Mouse (Mus musculus) layer of hippocampus, adult 9-11 months (tissue): Measurements from ENCODE around the gene Zc3h18.

Experiments used
- DNase-seq: peaks from one replicate; pipeline ENCODE4 v3.0.0; 2022

The Zc3h18 gene

GRCm38 (mm10) chr8:122376365-122377231 lies at the start of gene Zc3h18:
Gene Zc3h18, plus strand, starts transcription at chr8:122376609.
- peak; percentile 99 for DNase-seq

GRCm38 (mm10) chr8:122329072-122329471 lies 47.3 kb upstream of the Zc3h18 start:
- no peak for DNase-seq

DNA sequence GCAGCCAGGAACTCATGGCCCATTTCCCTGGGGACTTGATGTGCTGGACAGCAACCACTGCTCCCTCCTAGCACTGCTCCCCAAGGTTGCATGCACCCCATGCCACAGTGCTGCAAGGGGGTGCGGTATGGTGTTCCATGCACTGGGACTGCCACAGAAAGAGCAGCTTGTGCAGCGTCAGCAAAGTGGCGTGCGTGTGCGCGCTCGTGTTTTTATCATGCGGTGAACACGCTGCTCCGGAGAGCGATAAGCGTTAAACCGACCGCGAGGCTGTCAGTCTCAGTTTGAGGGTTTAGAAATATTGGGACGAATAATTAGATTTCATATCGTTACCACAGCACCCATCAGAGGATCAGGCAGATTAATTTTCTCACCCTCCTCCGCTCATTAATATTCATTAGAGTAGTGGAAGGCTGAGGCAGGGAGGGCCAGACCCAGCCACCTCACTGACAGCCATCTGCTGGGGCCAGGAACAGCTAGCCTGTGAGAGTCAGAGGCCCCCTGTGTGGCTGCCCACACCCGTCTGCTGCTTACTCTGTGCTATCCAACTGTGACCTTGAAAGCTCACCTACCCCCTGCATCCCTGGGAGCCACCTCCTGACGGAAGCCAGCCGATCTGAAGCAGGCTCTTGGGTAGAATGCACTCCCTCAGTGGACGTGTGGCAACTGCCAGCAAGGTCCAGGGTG lies 46.7 kb upstream of the Zc3h18 start:
- DNase-seq = no peak

- DNase-seq = no peak
These were observed 45.8 kb upstream of the Zc3h18 start for GRCm38 (mm10) chr8:122330446-122331133.

DNA sequence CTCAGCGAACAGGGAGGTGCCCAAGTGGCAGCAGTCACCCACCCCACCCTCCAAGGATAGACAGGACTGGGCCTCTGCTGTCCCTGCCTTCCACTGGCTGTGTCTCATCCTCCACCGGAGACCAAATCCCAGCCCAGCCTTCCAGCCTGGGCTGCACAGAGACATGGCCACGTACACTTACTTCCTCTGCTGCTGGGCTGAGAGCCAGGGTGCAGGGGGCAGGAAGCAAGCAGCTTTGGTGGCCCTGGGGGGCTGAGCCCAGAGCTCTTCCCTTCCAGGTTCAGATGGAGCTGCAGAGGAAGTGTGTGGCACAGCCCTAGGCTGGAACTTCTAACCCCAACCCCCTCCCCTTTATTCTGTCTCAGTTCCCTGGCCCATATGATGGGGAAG lies 45.3 kb upstream of the Zc3h18 start:
- peak; percentile 66 for DNase-seq

- DNase-seq = peak; percentile 74
These were observed 43.5 kb upstream of the Zc3h18 start for GRCm38 (mm10) chr8:122332753-122333506.

DNA sequence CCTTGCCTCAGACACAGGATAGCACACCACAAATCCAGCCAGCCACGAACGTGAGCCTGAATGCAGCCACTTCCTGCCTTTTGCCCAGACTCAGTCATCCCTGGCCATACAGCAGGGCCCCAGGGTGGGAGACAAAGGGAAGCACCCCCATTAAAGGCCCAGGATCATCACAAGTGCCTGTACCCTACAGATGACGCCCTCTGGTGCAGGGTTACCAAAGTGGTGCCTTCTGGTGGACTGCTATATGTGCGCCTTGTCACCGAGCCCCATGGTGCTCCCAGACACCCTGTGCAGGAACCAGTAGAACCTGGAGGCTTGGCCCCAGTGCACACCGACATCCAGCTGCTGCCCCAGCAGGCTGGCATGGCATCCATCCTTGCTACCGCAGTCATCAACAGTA lies 42.9 kb upstream of the Zc3h18 start:
- no peak for DNase-seq

DNA sequence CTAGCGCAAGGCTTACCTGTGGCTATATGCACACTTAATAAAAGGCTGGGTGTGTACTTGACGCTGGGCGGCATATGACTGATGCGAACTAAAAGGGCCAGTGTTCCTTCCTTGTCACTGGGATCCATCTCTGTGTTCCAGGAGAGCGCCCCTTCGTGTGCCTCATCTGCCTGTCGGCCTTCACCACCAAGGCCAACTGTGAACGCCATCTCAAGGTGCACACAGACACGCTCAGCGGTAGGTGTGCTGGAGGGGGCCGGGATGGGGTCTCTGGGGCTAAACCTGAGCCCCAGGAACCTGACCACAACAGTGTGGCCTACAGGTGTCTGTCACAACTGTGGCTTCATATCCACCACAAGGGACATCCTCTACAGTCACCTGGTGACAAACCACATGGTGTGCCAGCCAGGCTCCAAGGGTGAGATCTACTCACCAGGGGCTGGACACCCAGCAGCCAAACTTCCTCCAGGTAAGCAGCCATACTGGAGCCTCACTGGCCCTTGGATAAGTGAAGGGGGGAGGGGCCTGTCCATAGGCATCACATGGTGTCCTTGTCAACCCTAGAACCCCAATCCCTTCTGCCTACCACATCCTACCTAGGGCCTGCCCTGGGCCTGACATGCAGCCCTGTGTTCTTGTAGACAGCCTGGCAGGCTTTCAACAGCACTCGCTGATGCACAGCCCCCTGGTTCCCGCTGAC lies 41.5 kb upstream of the Zc3h18 start:
- no peak for DNase-seq

DNA sequence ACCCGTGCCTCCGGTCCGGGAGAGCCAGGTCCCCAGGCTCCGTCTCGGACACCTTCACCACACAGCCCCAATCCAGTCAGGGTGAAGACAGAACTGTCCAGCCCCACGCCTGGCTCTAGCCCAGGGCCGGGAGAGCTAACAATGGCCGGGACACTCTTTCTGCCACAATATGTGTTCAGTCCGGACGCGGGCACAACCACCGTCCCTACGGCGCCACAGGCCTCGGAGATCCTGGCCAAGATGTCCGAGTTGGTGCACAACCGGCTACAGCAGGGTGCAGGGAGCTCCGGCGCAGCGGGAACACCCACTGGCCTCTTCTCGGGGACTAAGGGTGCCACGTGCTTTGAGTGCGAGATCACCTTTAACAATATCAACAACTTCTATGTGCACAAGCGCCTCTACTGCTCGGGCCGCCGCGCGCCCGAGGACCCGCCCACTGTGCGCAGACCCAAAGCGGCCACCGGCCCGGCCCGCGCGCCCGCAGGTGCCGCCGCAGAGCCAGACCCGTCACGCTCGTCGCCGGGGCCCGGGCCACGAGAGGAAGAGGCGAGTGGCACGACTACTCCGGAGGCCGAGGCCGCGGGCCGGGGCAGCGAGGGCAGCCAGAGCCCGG lies 40.7 kb upstream of the Zc3h18 start:
- DNase-seq = no peak

DNA sequence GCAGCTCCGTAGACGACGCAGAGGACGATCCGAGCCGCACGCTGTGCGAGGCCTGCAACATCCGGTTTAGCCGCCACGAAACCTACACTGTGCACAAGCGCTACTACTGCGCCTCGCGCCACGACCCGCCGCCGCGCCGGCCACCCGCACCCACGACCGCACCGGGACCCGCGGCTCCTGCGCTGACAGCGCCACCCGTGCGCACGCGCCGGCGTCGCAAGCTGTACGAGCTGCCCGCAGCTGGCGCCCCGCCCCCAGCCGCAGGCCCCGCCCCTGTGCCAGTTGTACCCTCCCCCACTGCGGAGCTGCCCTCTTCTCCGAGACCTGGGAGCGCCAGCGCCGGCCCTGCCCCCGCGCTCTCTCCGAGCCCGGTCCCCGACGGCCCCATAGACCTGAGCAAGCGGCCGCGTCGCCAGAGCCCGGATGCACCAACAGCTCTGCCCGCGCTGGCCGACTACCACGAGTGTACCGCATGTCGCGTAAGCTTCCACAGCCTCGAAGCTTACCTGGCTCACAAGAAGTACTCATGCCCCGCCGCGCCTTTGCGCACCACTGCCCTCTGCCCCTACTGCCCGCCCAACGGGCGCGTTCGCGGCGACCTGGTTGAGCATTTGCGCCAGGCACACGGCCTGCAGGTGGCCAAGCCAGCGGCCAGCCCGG lies 40.0 kb upstream of the Zc3h18 start:
- no peak for DNase-seq

DNA sequence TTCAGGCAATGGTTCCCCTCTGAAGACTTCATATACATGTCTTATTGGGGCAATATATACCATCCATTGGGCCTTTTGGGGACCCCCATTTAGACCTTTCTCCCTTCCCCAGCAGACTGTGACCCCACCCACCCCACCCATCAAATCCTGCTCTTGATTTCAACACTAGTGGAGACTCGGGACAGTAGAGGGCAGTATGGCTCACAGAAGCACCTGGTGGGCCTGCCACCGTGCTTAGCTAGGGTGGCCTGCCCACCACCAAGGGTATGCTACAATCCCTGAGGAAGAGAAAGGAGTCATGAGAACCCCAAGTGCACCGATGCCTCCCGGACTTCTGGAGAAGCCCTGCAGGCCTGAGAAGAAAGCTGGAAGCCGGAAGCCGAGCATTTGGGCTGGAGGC lies 37.6 kb upstream of the Zc3h18 start:
- no peak for DNase-seq

DNA sequence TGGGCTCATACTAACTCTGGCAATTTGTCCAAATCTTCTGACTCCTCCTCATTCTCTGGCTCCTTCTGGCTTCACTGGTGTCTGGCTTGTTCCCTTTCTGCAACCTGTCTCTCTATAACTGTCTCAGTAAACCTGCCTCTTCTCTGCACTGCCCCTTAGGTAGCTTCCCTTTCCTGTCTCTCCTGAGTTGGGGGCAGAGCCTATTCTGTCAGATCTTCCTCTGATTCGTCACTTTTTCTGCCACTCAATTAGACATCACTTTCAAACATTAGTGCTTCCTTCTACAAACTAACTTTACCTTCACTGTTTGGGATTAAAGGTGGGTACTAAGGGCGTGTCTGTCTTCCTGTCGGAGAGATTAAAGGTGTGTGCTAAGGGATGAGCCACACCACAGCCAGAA lies 35.6 kb upstream of the Zc3h18 start:
- no peak for DNase-seq

- DNase-seq = no peak
These were observed 34.6 kb upstream of the Zc3h18 start for GRCm38 (mm10) chr8:122341790-122342189.

DNA sequence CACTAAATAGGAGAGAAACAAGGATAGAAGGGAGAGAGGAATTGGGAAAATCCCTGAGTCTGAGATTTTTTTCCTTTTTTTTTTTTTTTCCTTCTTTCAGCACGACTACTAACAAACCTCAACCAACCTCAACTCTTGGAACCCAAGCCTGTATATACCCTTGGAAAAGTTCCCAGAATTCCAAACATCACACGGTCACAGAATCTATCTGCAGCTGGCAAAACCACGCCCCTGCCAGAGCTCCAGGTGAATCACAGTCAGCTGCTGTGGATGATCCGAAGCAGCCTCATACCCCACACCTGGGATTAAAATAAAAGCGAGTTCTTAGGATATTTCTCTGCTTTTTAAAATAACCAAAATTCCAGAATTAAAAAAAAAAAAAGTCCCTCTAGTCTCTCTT lies 34.0 kb upstream of the Zc3h18 start:
- DNase-seq = no peak

DNA sequence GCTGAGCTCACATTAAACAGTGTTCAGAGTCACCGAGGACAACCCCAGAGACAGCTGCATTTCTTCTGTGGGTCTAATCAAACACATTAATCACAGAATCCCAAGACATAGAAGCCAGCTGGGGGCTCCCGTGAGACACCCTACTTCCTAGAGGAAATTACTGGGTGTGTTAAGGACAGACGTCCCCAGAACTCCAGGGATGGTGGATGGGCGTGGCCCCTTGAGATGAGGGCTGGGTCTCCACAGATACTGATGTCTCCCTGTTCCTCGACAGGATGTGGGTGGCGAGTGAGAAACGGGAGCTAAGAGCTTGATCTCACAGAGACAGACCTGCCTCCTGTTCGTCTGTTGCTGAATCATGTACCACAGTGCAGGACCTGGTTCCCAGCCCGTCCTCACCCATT lies 33.6 kb upstream of the Zc3h18 start:
- no peak for DNase-seq

GRCm38 (mm10) chr8:122343341-122343740 lies 33.1 kb upstream of the Zc3h18 start:
- DNase-seq = no peak

GRCm38 (mm10) chr8:122343758-122344157 lies 32.7 kb upstream of the Zc3h18 start:
- DNase-seq = no peak

DNA sequence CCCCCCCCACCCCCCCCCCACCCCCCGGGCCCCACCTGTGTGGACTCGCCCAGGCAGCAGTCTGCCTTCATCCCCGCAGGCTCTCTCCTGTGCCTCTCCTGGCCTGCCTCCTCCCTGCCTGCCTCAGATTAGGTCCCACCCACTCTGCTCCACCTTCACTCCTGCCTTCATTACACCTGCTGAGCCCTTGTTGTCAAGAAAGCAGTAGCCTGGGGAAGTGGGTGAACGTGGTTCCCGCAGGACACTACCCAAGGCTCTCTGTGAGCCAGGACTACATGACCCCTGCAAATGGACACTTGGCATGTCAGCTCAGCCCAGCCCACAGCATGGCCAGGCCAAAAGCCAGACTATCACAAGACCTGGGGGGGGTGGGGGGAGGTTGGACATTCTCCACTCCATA lies 32.2 kb upstream of the Zc3h18 start:
- DNase-seq = no peak

- no peak for DNase-seq
These were observed 31.0 kb upstream of the Zc3h18 start for GRCm38 (mm10) chr8:122345181-122346095.
